ENCODE assay signal across 19 mouse cellular contexts in genomic region chr12:56508413-56508812, GRCm38 (mm10). TPM values are rescaled to one million over a fixed set of nuclear protein-coding genes. Genes with fewer than 3 reads are reported as not detected.
DNase-seq lines count a peak whose midpoint lies in the region; ATAC-seq lines count a peak whose summit lies in the region.
"Had no signal": no experiment of that assay in that cellular context is flagged by ENCODE, and none has a peak within 500 bp of the region (broad histone marks: within the 10 kb centered on the region; RNA-seq: fewer than 3 reads in every experiment).

No protein-coding gene starts in this region.

- no peak overlapping the region for H3K9ac ChIP-seq in forebrain, embryonic 13.5 days
- H3K9ac ChIP-seq in lung, embryonic 16.5 days (ENCODE audit: low read length): no peak overlapping the region
- no peak overlapping the region for H3K9ac ChIP-seq in midbrain, embryonic 15.5 days
- H3K9ac ChIP-seq in midbrain, embryonic 14.5 days (replicated peaks; ENCODE audit: low read length): no peak overlapping the region
- H3K9ac ChIP-seq: embryonic facial prominence, embryonic 12.5 days had no signal

- H3K27me3 ChIP-seq in forebrain, embryonic 13.5 days: peaks cover 92% of the 10 kb centered on the region
- peaks cover 100% of the 10 kb centered on the region for H3K27me3 ChIP-seq in forebrain, embryonic 10.5 days (ENCODE audit: poor library complexity, severe bottlenecking)
- no peaks in the 10 kb centered on the region for H3K27me3 ChIP-seq in lung, embryonic 16.5 days (ENCODE audit: control insufficient read depth, insufficient read depth, low read depth, low read length)
- H3K27me3 ChIP-seq in midbrain, embryonic 15.5 days (replicated peaks): peaks cover 73% of the 10 kb centered on the region
- H3K27me3 ChIP-seq in midbrain, embryonic 14.5 days (ENCODE audit: control insufficient read depth, insufficient read depth, low read length): peaks cover 71% of the 10 kb centered on the region

- no peak overlapping the region for H3K4me3 ChIP-seq in forebrain, embryonic 13.5 days
- no peak overlapping the region for H3K4me3 ChIP-seq in forebrain, embryonic 10.5 days
- H3K4me3 ChIP-seq in lung, embryonic 16.5 days (ENCODE audit: low read length): no peak overlapping the region
- H3K4me3 ChIP-seq in midbrain, embryonic 15.5 days: no peak overlapping the region
- H3K4me3 ChIP-seq in midbrain, embryonic 14.5 days (replicated peaks; ENCODE audit: low read depth, low read length): no peak overlapping the region
- H3K4me3 ChIP-seq: embryonic facial prominence, embryonic 10.5 days; embryonic facial prominence, embryonic 12.5 days had no signal

- H3K4me2 ChIP-seq in forebrain, embryonic 13.5 days: no peak overlapping the region
- H3K4me2 ChIP-seq in lung, embryonic 16.5 days (ENCODE audit: low read depth, low read length): no peak overlapping the region
- no peak overlapping the region for H3K4me2 ChIP-seq in midbrain, embryonic 15.5 days
- H3K4me2 ChIP-seq in midbrain, embryonic 14.5 days (ENCODE audit: low read length): no peak overlapping the region
- H3K4me2 ChIP-seq: embryonic facial prominence, embryonic 12.5 days had no signal

- no peaks in the 10 kb centered on the region for H3K9me3 ChIP-seq in forebrain, embryonic 13.5 days (replicated peaks)
- H3K9me3 ChIP-seq in forebrain, embryonic 10.5 days: no peaks in the 10 kb centered on the region
- H3K9me3 ChIP-seq in lung, embryonic 16.5 days (ENCODE audit: control insufficient read depth, low read length): no peaks in the 10 kb centered on the region
- no peaks in the 10 kb centered on the region for H3K9me3 ChIP-seq in midbrain, embryonic 15.5 days
- H3K9me3 ChIP-seq in midbrain, embryonic 14.5 days (ENCODE audit: control insufficient read depth, low read length): no peaks in the 10 kb centered on the region
- H3K9me3 ChIP-seq: embryonic facial prominence, embryonic 10.5 days; embryonic facial prominence, embryonic 12.5 days had no signal

- peak; percentile 57; the same call in 1 of the 2 replicates for ATAC-seq in forebrain, embryonic 13.5 days
- ATAC-seq in lung, embryonic 16.5 days (ENCODE audit: low read depth): peak; percentile 54; the same call in 1 of the 2 replicates
- ATAC-seq in midbrain, embryonic 15.5 days (replicated peaks): 0 out of 2 replicates have a peak, but pooled peaks have one; percentile 45
- ATAC-seq in midbrain, embryonic 14.5 days (ENCODE audit: low FRiP score, low TSS enrichment): no peak
- ATAC-seq: forebrain, embryonic 16.5 days had no signal

- no peaks in the 10 kb centered on the region for H3K4me1 ChIP-seq in forebrain, embryonic 13.5 days
- peaks cover 13% of the 10 kb centered on the region for H3K4me1 ChIP-seq in forebrain, embryonic 10.5 days
- H3K4me1 ChIP-seq in lung, embryonic 16.5 days (replicated peaks; ENCODE audit: control insufficient read depth, insufficient read depth, low read length): no peaks in the 10 kb centered on the region
- H3K4me1 ChIP-seq in midbrain, embryonic 15.5 days: no peaks in the 10 kb centered on the region
- no peaks in the 10 kb centered on the region for H3K4me1 ChIP-seq in midbrain, embryonic 14.5 days (ENCODE audit: control insufficient read depth, insufficient read depth, low read length)
- H3K4me1 ChIP-seq: embryonic facial prominence, embryonic 10.5 days; embryonic facial prominence, embryonic 12.5 days had no signal

- WGBS in forebrain, embryonic 13.5 days: 25% methylated on average over 8 of the region's 8 CpGs
- 51% methylated on average over 8 of the region's 8 CpGs for WGBS in forebrain, embryonic 10.5 days
- 40% methylated on average over 8 of the region's 8 CpGs for WGBS in lung, embryonic 16.5 days
- WGBS in midbrain, embryonic 15.5 days: 37% methylated on average over 8 of the region's 8 CpGs
- 37% methylated on average over 8 of the region's 8 CpGs for WGBS in midbrain, embryonic 14.5 days

- H3K27ac ChIP-seq in forebrain, embryonic 13.5 days: no peak overlapping the region
- no peak overlapping the region for H3K27ac ChIP-seq in forebrain, embryonic 10.5 days
- H3K27ac ChIP-seq in lung, embryonic 16.5 days (ENCODE audit: low read length): no peak overlapping the region
- H3K27ac ChIP-seq in midbrain, embryonic 15.5 days: no peak overlapping the region
- no peak overlapping the region for H3K27ac ChIP-seq in midbrain, embryonic 14.5 days (replicated peaks; ENCODE audit: low read depth, low read length)
- H3K27ac ChIP-seq: embryonic facial prominence, embryonic 10.5 days; embryonic facial prominence, embryonic 12.5 days had no signal

- DNase-seq in forebrain, embryonic 10.5 days (ENCODE audit: extremely low spot score, low spot score): no peak
- DNase-seq in lung, postnatal 10 days: no peak
- DNase-seq in midbrain, embryonic 14.5 days: no peak
- DNase-seq in heart, adult 9 months (ENCODE audit: low spot score in 2 of 2): no peak
- DNase-seq: adrenal gland, adult 2 months; adrenal gland, postnatal 10 days; adrenal gland, postnatal 25 days; cerebellum, adult 11-12 months; cerebellum, adult 2 months; cerebellum, adult 9-10 months; cerebellum, postnatal 10 days; cerebellum, postnatal 25 days had no signal

- H3K36me3 ChIP-seq in forebrain, embryonic 13.5 days (ENCODE audit: poor library complexity, severe bottlenecking): no peaks in the 10 kb centered on the region
- no peaks in the 10 kb centered on the region for H3K36me3 ChIP-seq in forebrain, embryonic 10.5 days (replicated peaks)
- peaks cover 11% of the 10 kb centered on the region; the same call in 1 of the 2 replicates for H3K36me3 ChIP-seq in lung, embryonic 16.5 days (ENCODE audit: control insufficient read depth, insufficient read depth, low read length)
- H3K36me3 ChIP-seq in midbrain, embryonic 15.5 days (replicated peaks): no peaks in the 10 kb centered on the region
- no peaks in the 10 kb centered on the region for H3K36me3 ChIP-seq in midbrain, embryonic 14.5 days (ENCODE audit: control insufficient read depth, insufficient read depth, low read length)
- H3K36me3 ChIP-seq: embryonic facial prominence, embryonic 10.5 days; embryonic facial prominence, embryonic 12.5 days had no signal

RNA-seq across cellular contexts. Expression of gene Nkx2-1, which starts 28.3 kb away (rescaled TPM):
- polyA plus RNA-seq in forebrain, embryonic 13.5 days (2015; fragmentation: Nextera tagmentation; extraction: Ambion mirVana): 12.4 and 22.6 TPM in 2 replicates
- 12.0 and 14.3 TPM in 2 replicates for polyA plus RNA-seq in forebrain, embryonic 10.5 days (2016; fragmentation: Nextera tagmentation; extraction: Ambion mirVana)
- 74.8 and 91.7 TPM in 2 replicates for polyA plus RNA-seq in lung, embryonic 16.5 days (2015; fragmentation: Nextera tagmentation; extraction: Ambion mirVana)
- polyA plus RNA-seq in midbrain, embryonic 15.5 days (2015; fragmentation: Nextera tagmentation; extraction: Ambion mirVana): 6.3 and 8.0 TPM in 2 replicates
- polyA plus RNA-seq in midbrain, embryonic 14.5 days (2014; fragmentation: Nextera tagmentation; extraction: Ambion mirVana): 0.24 TPM in 1 of 2 replicates, not detected in the other
- polyA plus RNA-seq: adrenal gland, adult 2 months; C2C12; cerebellum, adult 2 months had no signal
